Mouse (Mus musculus): ENCODE measurements at regions not wholly inside any gene's neighbourhood (a gene's known extent, or its start where the extent isn't known, plus 50 kb on each side); places are given as distances from the start of the nearest gene placed in this dataset.

- Histone ChIP-seq H3K4me1 (no peaks in the 10 kb centered on the region), H3K4me3 (replicated peaks) (no peak overlapping the region), H3K27ac (no peak overlapping the region), H3K36me3 (no peaks in the 10 kb centered on the region), H3K9ac (no peak overlapping the region), H3K27me3 (replicated peaks) (no peaks in the 10 kb centered on the region), H3K4me2 (no peak overlapping the region), H3K9me3 (no peaks in the 10 kb centered on the region)
- 81% methylated on average over 1 of the region's 1 CpGs for WGBS
- ATAC-seq (ENCODE audit: insufficient read depth, low FRiP score, low read depth): no peak
Observed at GRCm38 (mm10) chr9:94301896-94302295, 236.0 kb downstream of the 1190002N15Rik start.

DNA sequence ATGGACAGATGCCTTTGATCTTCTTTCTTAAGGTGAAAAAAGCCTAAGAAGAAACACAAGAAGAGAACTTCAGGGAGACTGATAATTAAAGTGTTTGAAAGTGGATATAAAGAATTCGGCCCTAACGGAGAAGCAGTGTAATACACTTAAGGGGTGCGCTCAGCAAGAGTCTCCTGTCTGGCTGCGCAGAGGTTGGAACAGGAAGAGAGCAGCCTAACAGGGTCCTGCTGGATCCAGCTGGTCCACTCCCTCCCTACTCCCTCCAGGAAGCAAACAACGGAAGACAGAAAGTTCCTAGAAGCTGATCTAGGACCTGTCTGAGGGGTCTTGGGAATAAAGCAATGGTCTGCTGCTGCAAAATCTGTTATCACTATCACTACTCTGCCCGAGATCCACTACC is 242.4 kb downstream of the 1190002N15Rik start:
- Histone ChIP-seq H3K4me3 (replicated peaks) (no peak overlapping the region), H3K4me1 (no peaks in the 10 kb centered on the region), H3K27ac (no peak overlapping the region), H3K9ac (no peak overlapping the region), H3K27me3 (replicated peaks) (no peaks in the 10 kb centered on the region), H3K4me2 (no peak overlapping the region), H3K36me3 (no peaks in the 10 kb centered on the region), H3K9me3 (no peaks in the 10 kb centered on the region)
- 46% methylated on average over 6 of the region's 6 CpGs for WGBS
- no peak for ATAC-seq (ENCODE audit: insufficient read depth, low FRiP score, low read depth)

DNA sequence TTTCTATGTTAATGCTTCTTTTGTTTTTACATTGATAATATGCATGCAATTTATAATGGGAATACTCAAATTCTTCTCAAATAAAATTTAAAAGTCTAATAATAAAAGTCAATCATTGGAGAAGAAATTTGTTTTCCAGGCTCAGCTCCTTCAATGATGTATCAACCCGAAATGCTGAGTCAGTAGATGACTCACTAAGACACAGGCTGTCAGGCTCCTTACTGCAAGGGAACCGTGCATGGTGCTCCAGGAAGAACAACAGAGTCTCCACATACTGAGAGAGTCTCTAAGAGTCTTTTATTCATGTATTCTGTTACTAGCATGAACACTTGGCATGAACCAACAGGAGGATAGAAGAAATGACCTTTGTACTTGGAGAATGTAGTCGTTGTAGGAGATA is 245.7 kb downstream of the 1190002N15Rik start:
- Histone ChIP-seq H3K36me3 (no peaks in the 10 kb centered on the region), H3K27ac (no peak overlapping the region), H3K4me2 (no peak overlapping the region), H3K9ac (no peak overlapping the region), H3K4me1 (no peaks in the 10 kb centered on the region), H3K4me3 (replicated peaks) (no peak overlapping the region), H3K27me3 (replicated peaks) (no peaks in the 10 kb centered on the region), H3K9me3 (no peaks in the 10 kb centered on the region)
- 72% methylated on average over 3 of the region's 3 CpGs for WGBS
- ATAC-seq (ENCODE audit: insufficient read depth, low FRiP score, low read depth): no peak

- H3K4me3 ChIP-seq (replicated peaks): no peak overlapping the region
- H3K36me3 ChIP-seq: no peaks in the 10 kb centered on the region
- no peak overlapping the region for H3K4me2 ChIP-seq
- H3K27ac ChIP-seq: no peak overlapping the region
- no peaks in the 10 kb centered on the region for H3K27me3 ChIP-seq (replicated peaks)
- H3K4me1 ChIP-seq: no peaks in the 10 kb centered on the region
- H3K9me3 ChIP-seq: no peaks in the 10 kb centered on the region
- no peak overlapping the region for H3K9ac ChIP-seq
- no peak; the same call in 1 of the 2 replicates for ATAC-seq (ENCODE audit: insufficient read depth, low FRiP score, low read depth)
Observed at GRCm38 (mm10) chr9:94289546-94289945, 248.3 kb downstream of the 1190002N15Rik start.

GRCm38 (mm10) chr9:94287559-94287958 is 250.3 kb downstream of the 1190002N15Rik start:
- no peaks in the 10 kb centered on the region for H3K4me1 ChIP-seq
- H3K4me3 ChIP-seq (replicated peaks): no peak overlapping the region
- H3K36me3 ChIP-seq: no peaks in the 10 kb centered on the region
- no peak overlapping the region for H3K4me2 ChIP-seq
- ATAC-seq (ENCODE audit: insufficient read depth, low FRiP score, low read depth): no peak
- H3K9me3 ChIP-seq: no peaks in the 10 kb centered on the region
- WGBS: 51% methylated on average over 2 of the region's 2 CpGs
- no peak overlapping the region for H3K9ac ChIP-seq
- H3K27ac ChIP-seq: no peak overlapping the region
- no peaks in the 10 kb centered on the region for H3K27me3 ChIP-seq (replicated peaks)

DNA sequence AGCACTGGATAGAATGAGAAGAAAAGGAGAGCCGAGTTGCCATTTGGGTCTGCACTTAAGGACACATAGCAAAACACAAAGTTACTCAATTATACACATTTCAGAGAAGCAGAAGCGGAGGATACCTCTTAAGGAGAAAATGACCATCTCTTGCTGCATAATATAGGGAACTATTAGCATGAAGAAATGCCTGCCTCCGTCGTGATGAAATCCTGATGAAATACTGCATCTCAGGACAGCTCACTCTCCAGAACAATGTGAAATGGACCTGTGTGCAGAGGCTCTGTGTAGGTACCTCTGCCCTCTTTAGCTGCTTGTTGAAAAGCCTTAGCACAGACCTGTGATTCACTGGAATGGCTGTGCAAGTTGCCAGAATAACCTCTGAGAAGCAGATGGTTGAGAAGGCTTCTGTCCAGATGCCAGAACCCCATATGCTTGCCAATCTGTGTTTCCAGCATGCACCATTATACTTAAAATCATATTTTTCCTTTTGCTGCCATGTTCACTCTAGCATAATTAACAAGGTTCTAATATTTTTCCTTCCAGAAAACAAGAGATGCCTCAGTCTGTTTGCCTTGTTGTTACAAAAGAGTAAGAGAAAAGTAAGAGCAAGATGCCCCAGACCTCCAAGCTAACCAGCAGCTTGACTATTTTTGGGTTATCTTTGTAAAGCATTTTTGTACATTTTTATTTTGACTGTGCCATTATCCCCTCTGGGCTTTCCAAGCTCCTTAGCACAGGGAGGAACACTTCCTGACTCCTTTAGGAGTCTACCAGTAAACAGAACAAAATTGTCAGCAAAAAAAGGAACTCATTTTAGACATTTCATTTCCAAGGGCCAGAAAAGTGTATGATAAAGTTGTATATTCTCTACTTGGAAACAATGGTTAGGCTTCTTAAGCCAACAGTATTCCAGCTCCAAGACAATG is 259.0 kb downstream of the 1190002N15Rik start:
- no peak for ATAC-seq (ENCODE audit: insufficient read depth, low FRiP score, low read depth)
- H3K4me2 ChIP-seq: no peak overlapping the region
- no peaks in the 10 kb centered on the region for H3K9me3 ChIP-seq
- no peaks in the 10 kb centered on the region for H3K27me3 ChIP-seq (replicated peaks)
- H3K9ac ChIP-seq: no peak overlapping the region
- no peaks in the 10 kb centered on the region for H3K36me3 ChIP-seq
- no peak overlapping the region for H3K4me3 ChIP-seq (replicated peaks)
- H3K4me1 ChIP-seq: no peaks in the 10 kb centered on the region
- H3K27ac ChIP-seq: no peak overlapping the region
- 78% methylated on average over 4 of the region's 4 CpGs for WGBS

DNA sequence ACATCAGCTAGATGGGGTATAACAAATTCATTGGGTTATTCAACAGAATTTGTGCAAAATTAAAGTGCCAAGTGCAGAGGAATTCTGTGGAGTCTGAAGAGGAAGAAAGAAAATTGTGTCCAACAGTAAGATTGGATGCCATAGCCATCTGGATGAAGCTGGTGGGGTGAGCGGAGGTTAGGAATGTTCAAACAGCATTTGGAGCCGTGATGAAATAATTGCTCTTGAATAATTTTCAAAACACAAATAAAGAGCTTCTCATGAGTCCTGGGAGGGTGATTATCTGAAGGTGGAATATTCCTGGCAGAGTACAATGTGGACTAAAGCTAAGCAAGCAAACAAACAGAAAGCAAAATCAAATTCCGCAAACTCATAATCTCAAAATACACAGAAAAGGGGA is 260.8 kb downstream of the 1190002N15Rik start:
- Histone ChIP-seq H3K4me3 (replicated peaks) (no peak overlapping the region), H3K4me1 (no peaks in the 10 kb centered on the region), H3K27me3 (replicated peaks) (no peaks in the 10 kb centered on the region), H3K9me3 (no peaks in the 10 kb centered on the region), H3K4me2 (no peak overlapping the region), H3K36me3 (no peaks in the 10 kb centered on the region), H3K9ac (no peak overlapping the region), H3K27ac (no peak overlapping the region)
- ATAC-seq (ENCODE audit: insufficient read depth, low FRiP score, low read depth): no peak
- WGBS: 68% methylated on average over 3 of the region's 3 CpGs

DNA sequence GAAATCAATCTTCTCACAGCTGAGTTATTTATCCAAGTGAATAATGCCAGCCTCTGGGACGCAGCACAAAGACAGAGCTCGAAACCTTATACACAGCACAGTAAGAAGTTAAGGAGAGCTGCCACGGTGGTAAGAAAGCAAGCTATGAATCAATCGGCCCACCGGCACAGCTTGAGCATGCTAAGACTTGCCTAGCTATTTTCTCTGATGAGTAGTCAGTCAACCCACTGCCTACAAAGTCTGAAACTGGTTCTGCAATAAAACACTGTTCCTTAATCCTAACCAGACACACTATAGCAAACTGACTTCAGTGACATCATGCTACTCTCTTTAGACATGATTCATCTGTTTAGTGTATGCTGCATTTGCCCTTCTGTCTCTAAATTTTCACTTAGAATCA is 268.7 kb downstream of the 1190002N15Rik start:
- no peaks in the 10 kb centered on the region for H3K4me1 ChIP-seq
- H3K4me2 ChIP-seq: no peak overlapping the region
- H3K9ac ChIP-seq: no peak overlapping the region
- no peak overlapping the region for H3K27ac ChIP-seq
- H3K27me3 ChIP-seq (replicated peaks): no peaks in the 10 kb centered on the region
- WGBS: 41% methylated on average over 5 of the region's 5 CpGs
- no peak; the same call in 1 of the 2 replicates for ATAC-seq (ENCODE audit: insufficient read depth, low FRiP score, low read depth)
- no peak overlapping the region for H3K4me3 ChIP-seq (replicated peaks)
- H3K9me3 ChIP-seq: no peaks in the 10 kb centered on the region
- H3K36me3 ChIP-seq: no peaks in the 10 kb centered on the region

GRCm38 (mm10) chr9:94267243-94267642 is 270.6 kb downstream of the 1190002N15Rik start:
- Histone ChIP-seq H3K36me3 (no peaks in the 10 kb centered on the region), H3K4me3 (replicated peaks) (no peak overlapping the region), H3K27me3 (replicated peaks) (no peaks in the 10 kb centered on the region), H3K4me2 (no peak overlapping the region), H3K27ac (no peak overlapping the region), H3K9me3 (no peaks in the 10 kb centered on the region), H3K4me1 (no peaks in the 10 kb centered on the region), H3K9ac (no peak overlapping the region)
- no peak for ATAC-seq (ENCODE audit: insufficient read depth, low FRiP score, low read depth)
- 86% methylated on average over 1 of the region's 1 CpGs for WGBS

DNA sequence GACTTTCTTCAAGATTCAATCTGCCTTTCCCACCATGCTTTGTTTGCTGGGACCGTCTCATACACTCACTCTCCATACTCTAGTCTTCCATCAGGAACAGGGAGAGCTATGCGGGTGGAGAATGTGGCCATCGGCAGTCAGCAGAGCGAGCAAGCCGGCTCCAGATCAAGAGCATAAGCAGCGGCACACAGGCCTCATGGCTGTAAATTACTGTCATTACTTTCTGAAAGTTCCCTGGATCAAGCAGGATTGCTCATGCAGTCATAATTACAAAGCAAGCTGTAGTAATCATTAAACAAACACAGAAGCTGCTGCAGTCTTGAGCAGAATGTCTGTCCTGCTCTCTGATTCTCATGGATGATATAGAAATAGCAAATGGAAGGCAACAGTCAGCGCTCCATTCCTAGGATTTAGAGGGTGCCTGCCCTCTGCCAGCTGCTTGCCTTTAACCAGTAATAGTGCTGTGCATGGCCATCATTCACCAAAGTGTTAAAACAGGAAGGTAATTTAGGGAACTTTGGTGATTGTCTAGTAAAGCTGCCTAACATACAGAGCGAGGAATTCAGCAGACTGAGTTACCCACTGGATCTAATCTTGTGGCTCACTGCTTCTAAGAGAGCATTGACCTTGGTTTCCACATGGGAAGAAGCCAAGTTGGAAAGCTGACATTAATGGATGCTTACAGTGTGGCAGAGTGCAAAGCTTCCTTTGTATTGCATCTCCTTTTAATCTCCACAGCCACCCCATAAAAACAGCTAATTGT is 298.2 kb downstream of the 1190002N15Rik start:
- ATAC-seq (ENCODE audit: insufficient read depth, low FRiP score, low read depth): no peak
- Histone ChIP-seq H3K27me3 (replicated peaks) (no peaks in the 10 kb centered on the region), H3K36me3 (no peaks in the 10 kb centered on the region), H3K4me2 (no peak overlapping the region), H3K4me3 (replicated peaks) (no peak overlapping the region), H3K27ac (no peak overlapping the region), H3K9me3 (no peaks in the 10 kb centered on the region), H3K4me1 (no peaks in the 10 kb centered on the region), H3K9ac (no peak overlapping the region)
- 58% methylated on average over 8 of the region's 8 CpGs for WGBS

DNA sequence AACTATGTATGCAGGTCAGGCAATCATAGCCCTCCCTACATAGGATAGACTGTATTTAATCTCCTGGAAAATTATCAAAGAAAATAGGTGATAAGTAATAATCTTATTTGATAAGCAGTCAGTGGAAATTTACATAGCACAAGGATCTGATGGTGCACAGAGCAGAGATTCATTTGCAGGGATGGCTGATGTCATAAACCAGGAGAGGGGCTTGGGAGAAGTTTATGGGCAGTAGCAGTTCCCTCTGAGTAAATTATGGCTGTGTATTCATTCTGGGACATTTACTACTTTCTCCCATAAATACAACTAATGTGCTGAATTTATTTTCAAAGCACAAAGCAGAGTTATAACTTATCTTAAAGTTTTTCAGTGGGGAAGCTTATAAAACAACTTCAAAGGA is 299.3 kb downstream of the 1190002N15Rik start:
- Histone ChIP-seq H3K27ac (no peak overlapping the region), H3K4me3 (replicated peaks) (no peak overlapping the region), H3K4me1 (no peaks in the 10 kb centered on the region), H3K4me2 (no peak overlapping the region), H3K9ac (no peak overlapping the region), H3K27me3 (replicated peaks) (no peaks in the 10 kb centered on the region), H3K9me3 (no peaks in the 10 kb centered on the region), H3K36me3 (no peaks in the 10 kb centered on the region)
- no peak for ATAC-seq (ENCODE audit: insufficient read depth, low FRiP score, low read depth)

- 77% methylated on average over 2 of the region's 2 CpGs for WGBS
- Histone ChIP-seq H3K9me3 (no peaks in the 10 kb centered on the region), H3K4me3 (replicated peaks) (no peak overlapping the region), H3K27me3 (replicated peaks) (no peaks in the 10 kb centered on the region), H3K27ac (no peak overlapping the region), H3K9ac (no peak overlapping the region), H3K4me2 (no peak overlapping the region), H3K4me1 (no peaks in the 10 kb centered on the region), H3K36me3 (no peaks in the 10 kb centered on the region)
- ATAC-seq (ENCODE audit: insufficient read depth, low FRiP score, low read depth): no peak
Observed at GRCm38 (mm10) chr9:94229537-94229936, 308.3 kb downstream of the 1190002N15Rik start.

Data from stomach, embryonic 15.5 days (tissue).